Mouse (Mus musculus): ENCODE results near the gene Irx3.

Irx3 gene

GRCm38 (mm10) chr8:91801839-91802238, at the start of gene Irx3:
Irx3 (minus strand) TSS chr8:91802067.
- peak; percentile 92 for DNase-seq (ENCODE audit: low spot score)

GRCm38 (mm10) chr8:91851359-91851758, 49.5 kb upstream of the Irx3 start:
- no peak for DNase-seq (ENCODE audit: low spot score)

GRCm38 (mm10) chr8:91849984-91850383, 48.1 kb upstream of the Irx3 start:
- no peak for DNase-seq (ENCODE audit: low spot score)

- DNase-seq (ENCODE audit: low spot score): no peak
Measured at GRCm38 (mm10) chr8:91849529-91849928, 47.7 kb upstream of the Irx3 start.

- no peak for DNase-seq (ENCODE audit: low spot score)
Measured at GRCm38 (mm10) chr8:91845641-91846040, 43.8 kb upstream of the Irx3 start.

GRCm38 (mm10) chr8:91837131-91837530, 35.3 kb upstream of the Irx3 start:
- no peak for DNase-seq (ENCODE audit: low spot score)

GRCm38 (mm10) chr8:91836685-91837084, 34.8 kb upstream of the Irx3 start:
- DNase-seq (ENCODE audit: low spot score): no peak

GRCm38 (mm10) chr8:91827661-91828060, 25.8 kb upstream of the Irx3 start:
- no peak for DNase-seq (ENCODE audit: low spot score)

GRCm38 (mm10) chr8:91827192-91827591, 25.3 kb upstream of the Irx3 start:
- DNase-seq (ENCODE audit: low spot score): no peak

- no peak for DNase-seq (ENCODE audit: low spot score)
Measured at GRCm38 (mm10) chr8:91823357-91823756, 21.5 kb upstream of the Irx3 start.

- DNase-seq (ENCODE audit: low spot score): no peak
Measured at GRCm38 (mm10) chr8:91822746-91823145, 20.9 kb upstream of the Irx3 start.

- DNase-seq (ENCODE audit: low spot score): peak; percentile 48
Measured at GRCm38 (mm10) chr8:91821976-91822375, 20.1 kb upstream of the Irx3 start.

- DNase-seq (ENCODE audit: low spot score): no peak
Measured at GRCm38 (mm10) chr8:91819778-91820177, 17.9 kb upstream of the Irx3 start.

- peak; percentile 82 for DNase-seq (ENCODE audit: low spot score)
Measured at GRCm38 (mm10) chr8:91818784-91819183, 16.9 kb upstream of the Irx3 start.

GRCm38 (mm10) chr8:91814106-91814505, 12.2 kb upstream of the Irx3 start:
- DNase-seq (ENCODE audit: low spot score): no peak

GRCm38 (mm10) chr8:91806720-91807241, 4.9 kb upstream of the Irx3 start:
- DNase-seq (ENCODE audit: low spot score): peak; percentile 54

GRCm38 (mm10) chr8:91806084-91806719, 4.3 kb upstream of the Irx3 start:
- peak; percentile 74 for DNase-seq (ENCODE audit: low spot score)

GRCm38 (mm10) chr8:91805254-91805671, 3.4 kb upstream of the Irx3 start:
- peak; percentile 66 for DNase-seq (ENCODE audit: low spot score)

GRCm38 (mm10) chr8:91804403-91805253, 2.8 kb upstream of the Irx3 start:
- DNase-seq (ENCODE audit: low spot score): peak; percentile 63

- DNase-seq (ENCODE audit: low spot score): no peak
Measured at GRCm38 (mm10) chr8:91803515-91804402, 1.9 kb upstream of the Irx3 start.

- DNase-seq (ENCODE audit: low spot score): peak; percentile 53
Measured at GRCm38 (mm10) chr8:91802401-91803322, 795 bp upstream of the Irx3 start.

Data from embryo, embryonic 10 days (tissue).